Mouse (Mus musculus) frontal cortex, postnatal 36 days (tissue): ENCODE results near the gene Chchd5.

ENCODE experiments used
- DNase-seq, 2 experiments: peaks; one replicate each; pipeline ENCODE4 v3.0.0; 2022; ENCODE audit warnings: low spot score in 2 of 2

Gene Chchd5

DNA sequence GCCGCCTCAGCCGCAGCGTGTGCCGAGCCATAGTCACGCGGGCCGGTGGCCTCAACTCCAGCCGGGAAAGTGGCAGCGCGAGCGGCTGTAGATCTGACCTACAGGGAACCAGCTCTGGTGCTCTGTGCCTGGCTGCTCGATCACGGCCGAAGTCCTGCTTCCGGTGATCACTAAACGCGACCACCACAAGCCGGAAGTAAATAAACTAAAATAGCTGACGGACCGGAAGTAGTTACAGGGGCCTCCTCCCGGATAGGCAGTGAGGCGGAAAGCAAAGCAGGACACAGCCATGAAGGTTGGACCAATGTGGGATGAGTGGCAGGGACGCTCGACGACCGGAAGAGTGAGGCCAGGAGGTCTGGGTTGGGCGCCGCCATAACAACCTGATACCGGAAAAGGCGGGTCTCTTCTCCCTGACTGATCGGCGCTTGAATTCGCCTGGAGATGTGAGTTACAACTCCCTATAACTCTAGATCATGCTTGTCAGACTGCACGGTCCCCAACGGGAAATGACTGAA, at the start of gene Chchd5:
Gene Chchd5, plus strand, starts transcription at position 289 of the 518 bp plus-strand sequence.
- DNase-seq: peak; percentile 93 to 97

DNA sequence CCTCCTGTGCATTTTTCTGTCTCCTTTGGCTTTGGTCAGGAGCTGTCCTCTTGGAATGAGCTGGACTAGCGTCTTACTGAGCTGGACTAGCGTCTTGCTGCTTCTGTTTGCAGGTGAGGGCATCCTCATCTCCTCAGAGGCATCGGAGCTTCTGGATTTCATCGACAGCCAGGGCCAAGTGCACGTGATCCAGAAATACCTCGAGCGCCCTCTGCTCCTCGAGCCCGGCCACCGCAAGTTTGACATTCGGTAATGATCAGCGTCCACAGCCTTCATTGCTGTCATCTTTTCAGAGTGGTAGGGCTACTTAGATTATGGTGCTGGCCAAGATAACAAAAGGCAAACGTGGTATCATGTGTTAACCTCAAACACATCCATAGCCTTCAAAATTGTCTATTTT, 48.4 kb upstream of the Chchd5 start:
- DNase-seq: no peak

DNA sequence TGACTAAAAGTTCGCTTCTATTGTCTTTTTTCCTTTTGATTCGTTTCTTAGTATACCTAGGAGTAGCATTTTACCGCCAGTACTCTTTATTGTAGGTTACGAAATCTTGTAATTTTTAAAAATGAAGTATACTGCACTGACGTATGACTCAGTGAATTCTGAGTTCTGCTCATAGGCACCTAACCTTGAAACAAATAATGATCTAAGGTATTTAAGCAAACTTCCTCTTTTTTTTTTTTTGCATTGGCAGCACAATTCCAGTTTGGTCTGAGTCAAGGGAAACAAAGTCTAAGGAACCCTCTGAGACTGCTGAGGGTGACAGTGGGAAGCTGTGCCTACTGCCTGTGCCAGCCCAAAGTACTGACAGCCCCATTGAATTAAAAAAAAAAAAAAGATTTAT, 46.0 kb upstream of the Chchd5 start:
- DNase-seq: no peak

DNA sequence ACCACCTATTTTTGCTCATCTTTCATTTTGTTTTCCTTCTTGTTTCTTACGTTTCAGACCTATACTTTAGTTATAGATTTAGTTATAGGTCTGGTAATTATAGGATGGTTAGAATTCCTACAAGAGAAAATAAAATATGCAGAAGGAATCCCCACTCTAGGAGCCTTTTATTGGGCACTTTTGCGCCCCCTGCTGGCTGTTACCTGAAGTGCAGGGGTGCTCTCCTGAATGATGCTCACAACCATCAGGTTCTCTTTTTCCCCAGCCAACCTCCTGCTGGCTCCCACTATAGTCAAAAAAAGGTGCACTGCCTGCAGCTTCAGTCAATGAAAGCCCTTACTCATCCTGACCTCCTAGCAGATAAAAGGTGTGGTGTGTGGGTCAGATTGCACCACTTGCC, 44.5 kb upstream of the Chchd5 start:
- DNase-seq: peak in 1 of 2 experiments; percentile 32

DNA sequence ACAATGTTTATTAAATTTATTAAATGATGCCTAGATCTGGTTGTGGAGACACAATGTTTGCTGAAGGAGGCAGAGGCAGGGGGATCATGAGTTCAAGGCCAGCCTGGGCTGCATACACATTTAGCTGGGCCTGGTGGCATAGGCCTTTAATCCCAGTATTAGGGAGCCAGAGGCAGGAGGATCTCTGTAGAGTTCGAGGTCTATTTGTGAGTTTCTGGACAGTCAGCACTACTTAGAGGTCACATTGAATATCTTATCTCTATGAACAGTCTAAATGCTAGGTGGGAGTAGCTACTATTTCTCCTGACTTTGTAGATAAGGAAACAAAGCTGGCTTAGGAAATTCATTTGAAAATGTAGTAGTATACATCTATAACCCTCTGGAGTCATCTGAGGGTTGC, 42.0 kb upstream of the Chchd5 start:
- no peak for DNase-seq

DNA sequence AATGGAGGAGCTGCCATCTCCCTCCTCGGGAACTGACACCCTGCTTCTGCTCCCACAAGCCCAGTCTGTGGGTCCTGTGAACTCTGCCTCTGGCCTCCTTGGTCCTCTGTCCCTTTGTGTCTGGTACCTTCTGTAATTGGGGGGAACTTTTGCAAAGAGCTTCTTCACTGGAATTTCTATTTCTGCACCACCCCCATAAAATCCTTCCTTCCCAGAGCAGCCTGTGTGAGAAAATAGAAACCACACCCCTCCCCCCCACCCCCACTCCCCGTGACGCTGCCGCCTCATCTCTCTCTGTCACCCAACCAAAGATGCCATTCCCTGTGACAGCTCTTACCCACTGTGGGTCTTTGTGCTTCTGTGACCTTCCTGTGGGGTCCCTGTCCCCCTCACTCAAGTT, 39.1 kb upstream of the Chchd5 start:
- peak in 1 of 2 experiments; percentile 24 for DNase-seq

DNA sequence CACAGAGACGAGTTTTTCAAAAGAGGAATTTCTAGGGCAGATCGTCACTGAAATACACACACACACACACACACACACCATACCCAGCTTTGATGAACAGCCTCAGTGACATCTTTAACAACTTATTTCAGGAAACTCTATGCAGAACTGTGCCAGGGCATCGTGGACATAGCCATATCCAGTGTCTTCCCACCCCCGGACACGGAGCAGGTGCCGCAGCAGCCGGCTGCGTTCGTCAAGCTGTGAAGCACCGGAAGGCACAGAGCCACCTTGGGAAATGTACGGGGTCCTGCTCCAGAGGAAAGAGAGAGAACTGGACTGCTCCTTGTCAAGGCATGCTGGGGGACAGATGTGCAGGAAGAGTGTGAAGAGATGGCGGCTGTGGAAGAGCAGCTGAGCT, 36.7 kb upstream of the Chchd5 start:
- DNase-seq: peak in 1 of 2 experiments; percentile 60

DNA sequence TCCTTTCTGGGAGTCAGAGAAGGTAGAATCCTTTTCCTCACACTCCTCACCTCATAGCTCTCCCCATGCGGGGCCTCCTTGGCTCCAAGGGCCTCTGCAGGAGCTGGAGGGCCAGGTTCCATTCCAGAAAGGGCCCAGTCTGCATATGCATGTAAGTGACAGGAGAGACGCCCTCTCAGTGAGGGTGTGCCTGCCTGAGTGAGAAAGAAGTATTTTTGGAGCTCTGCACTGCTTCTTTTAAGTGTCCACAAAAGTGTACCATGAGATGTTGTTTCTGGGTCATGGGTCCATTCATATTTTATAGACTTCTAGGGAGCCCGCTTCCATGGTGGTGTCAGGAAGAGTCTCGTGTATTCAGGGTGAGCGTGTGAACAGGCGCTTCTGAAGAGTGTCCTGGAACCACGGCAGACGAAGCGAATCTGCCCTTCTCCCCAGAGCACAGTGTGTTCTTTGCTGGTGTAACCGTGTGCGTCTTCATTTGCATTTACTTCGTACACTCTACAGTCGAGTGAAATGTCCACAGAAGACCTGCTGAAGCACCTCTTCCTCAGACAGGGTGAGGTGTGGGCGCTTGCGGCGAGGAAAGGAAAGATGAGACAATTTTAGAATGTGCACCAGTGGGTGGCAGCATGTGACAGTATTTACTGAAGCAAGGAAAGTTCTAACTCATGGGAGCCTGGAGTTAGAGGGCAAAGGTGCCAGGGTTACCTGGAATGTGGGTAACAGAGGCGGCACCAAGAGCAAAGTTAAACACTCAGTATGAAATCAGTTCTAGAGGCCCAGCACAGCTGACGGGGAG, 35.4 kb upstream of the Chchd5 start:
- DNase-seq: peak; percentile 58 to 70

DNA sequence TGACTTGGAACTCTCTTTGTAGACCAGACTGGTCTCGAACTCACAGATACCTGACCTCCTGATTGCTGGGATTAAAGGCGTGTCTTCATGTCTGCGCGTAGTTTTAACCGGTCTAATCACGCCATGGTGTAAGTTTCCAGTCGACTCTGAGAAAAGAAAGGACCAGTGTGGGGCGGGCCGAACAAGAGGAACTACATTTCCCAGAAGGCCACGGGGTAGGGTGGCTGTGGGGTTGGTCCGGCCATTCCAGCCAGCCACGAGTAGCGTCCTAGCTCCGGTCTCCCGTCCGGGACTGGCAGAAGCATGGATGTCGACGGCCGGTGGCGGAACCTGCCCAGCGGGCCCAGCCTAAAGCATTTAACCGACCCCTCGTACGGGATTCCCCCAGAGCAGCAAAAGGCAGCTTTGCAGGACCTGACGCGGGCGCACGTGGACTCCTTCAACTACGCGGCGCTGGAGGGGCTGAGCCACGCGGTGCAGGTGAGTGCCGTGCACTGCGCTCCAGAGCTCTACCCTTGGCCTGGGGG, 28.7 kb upstream of the Chchd5 start, which contains the start of gene Polr1b:
Gene Polr1b, plus strand, starts transcription at position 212 of the 527 bp plus-strand sequence.
- DNase-seq: peak; percentile 93 to 96

DNA sequence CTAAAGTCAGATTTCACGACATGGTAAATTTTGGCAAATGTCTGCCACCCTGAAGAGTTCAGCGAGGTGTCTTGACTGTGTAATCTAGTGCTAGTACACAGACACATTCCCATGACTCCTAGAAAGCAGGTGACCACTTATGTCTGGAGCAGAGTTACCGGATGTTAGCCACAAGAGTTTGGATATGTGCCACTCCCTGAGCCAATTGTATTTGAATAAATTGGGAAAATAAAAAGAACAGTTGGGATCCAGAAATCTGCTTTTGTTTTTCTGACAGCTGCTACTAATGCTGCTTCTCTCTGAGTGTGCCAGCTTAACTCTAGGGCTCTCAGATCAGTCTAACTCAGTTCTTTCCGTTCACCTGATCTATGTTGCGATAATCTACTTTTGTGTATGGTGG, 16.6 kb upstream of the Chchd5 start:
- no peak for DNase-seq

DNA sequence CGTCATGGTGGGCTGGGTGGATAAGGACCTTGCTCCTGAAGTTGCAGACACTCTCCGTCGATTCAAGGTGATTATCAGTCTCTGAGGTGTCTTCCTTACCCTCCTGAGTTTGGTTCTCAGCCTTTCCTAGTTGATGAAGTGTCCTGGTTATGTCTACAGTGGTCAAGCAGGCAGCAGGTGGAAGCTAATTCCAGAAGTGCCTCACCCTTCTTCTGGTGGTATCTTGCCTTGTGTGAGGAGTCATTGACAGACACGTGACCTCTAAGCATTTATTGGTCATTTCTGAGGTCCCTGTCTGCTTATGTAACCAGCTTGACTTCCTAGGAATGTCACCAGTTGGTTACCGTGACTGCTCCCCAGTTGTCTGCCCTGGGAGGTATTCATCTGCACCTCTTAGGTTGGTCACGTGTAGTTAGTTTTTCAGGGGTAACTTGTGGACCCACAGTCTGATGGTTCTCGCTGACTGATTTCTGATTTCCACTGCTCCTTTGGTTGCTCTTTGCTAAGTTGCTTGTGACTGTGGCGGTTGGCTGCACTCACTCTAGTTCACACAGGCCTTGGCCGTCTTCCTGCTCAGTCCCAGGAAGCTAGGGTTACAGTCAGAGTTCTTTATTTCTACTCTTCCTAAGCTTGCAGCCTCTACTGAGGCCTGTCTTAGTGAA, 13.7 kb upstream of the Chchd5 start:
- no peak for DNase-seq

DNA sequence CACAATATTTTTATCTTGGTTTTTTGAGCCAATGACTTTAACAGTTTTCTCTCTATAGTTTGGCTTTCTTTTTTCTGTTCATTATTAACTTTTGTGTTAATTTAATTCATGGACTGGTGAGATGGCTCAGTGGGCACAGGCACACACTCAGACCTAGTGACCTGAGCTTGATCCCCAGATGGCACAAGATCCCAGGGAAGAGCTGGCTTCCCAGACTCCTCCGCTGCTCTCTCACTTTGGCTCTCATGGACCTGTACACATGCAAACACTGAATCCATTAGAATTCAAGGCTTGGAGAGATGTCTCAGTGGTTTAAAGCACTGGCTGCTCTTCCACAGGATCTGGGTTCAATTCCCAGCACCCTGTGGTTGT, 13.1 kb upstream of the Chchd5 start:
- DNase-seq: no peak

DNA sequence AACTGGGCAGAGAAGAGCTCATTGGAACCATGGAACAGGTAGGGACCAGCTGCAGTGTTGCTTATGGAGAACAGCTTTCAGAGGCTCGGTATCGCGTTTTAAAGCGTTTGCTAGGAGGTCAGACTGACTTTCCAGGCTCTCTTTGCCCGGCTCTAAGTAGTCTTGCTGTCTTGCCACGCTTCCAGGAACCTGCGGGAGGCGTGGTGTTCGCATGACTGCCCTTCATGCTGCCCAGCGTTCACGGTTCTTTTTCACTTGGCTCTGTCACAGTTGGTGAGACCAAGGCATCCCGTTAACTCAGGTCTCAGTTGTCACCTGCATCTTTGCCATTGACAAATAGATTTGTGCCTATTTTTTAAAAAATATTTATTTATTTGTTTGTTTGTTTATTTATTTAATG, 11.4 kb upstream of the Chchd5 start:
- DNase-seq: no peak

DNA sequence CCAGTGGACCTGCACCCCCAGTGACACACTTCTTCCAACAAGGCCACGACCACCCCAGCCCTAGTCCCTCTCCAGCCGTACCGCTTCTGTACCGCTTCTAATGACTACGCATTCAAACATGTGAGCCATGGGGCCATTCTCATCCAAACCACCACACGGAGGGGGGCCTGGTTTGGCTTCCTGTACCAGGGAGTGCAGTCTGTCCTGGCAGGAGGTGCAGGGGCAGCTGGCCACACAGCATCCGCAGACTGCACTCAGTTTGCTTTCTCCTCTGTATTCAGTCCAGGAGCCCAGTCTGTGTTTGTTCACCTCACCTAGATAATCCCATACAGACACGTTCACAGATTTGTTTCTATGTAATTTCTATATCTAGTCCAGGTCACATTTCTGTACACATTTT, 7.5 kb upstream of the Chchd5 start:
- no peak for DNase-seq

DNA sequence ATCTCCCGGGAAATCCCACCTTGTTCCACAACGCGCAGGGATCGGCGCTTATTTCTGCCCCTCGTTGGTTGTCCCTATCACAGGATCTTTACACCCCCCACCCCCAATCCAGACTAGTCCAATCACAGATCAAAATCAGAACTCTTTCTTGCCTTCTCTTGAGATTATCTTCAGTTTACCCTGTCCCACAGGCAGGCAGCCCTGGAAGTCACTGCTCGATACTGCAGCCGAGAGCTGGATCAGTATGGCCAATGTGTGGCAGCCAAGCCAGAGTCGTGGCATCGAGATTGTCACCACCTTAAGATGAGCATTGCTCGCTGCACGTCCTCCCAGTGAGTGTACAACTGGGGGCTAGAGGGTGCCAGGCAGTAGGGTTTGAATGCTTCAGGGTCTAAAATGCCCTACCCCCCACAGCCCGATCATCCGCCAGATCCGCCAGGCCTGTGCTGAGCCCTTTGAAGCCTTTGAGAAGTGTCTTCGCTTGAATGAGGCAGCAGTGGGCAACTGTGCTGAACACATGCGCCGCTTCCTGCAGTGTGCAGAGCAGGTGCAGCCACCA, 566 bp downstream of the Chchd5 start:
- peak; percentile 22 to 24 for DNase-seq

DNA sequence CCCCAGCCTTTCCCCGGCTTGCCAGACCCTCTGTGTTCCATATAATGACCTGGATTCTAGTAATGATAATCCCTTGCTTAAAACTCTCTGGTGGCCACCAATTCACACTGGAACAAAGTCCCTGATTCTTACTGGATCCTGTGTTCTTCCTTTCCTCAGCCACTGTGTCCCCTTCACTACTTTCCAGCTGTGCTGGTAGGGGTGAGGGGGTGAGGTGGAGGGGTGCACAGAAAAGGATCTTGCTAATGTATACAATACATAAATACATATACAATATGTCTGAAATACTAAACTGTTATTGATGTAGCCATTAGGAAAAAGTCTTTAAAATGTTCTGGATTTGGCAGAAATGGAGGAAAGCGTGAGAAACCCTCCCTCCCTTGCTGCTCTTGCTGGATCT, 1.3 kb downstream of the Chchd5 start:
- DNase-seq: no peak

DNA sequence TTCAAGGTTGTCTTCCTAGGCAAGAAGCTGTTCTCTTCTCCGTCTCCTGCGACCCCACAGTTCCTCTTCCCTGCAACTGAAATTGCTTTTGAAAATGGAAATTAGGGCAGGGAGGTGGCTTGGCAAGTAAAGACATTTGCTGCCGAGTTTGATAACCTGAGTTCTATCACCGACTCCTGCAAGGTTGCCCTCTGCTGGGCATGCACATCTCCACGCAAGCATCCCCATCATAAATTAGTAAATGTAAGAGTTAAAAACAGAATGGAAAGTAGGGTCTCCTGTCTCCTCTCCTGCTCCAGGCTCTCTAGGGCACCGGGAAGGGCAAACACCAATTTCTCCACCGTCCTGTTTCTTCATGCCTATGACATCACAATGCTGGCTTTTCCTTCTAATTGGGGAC, 2.7 kb downstream of the Chchd5 start:
- DNase-seq: no peak

DNA sequence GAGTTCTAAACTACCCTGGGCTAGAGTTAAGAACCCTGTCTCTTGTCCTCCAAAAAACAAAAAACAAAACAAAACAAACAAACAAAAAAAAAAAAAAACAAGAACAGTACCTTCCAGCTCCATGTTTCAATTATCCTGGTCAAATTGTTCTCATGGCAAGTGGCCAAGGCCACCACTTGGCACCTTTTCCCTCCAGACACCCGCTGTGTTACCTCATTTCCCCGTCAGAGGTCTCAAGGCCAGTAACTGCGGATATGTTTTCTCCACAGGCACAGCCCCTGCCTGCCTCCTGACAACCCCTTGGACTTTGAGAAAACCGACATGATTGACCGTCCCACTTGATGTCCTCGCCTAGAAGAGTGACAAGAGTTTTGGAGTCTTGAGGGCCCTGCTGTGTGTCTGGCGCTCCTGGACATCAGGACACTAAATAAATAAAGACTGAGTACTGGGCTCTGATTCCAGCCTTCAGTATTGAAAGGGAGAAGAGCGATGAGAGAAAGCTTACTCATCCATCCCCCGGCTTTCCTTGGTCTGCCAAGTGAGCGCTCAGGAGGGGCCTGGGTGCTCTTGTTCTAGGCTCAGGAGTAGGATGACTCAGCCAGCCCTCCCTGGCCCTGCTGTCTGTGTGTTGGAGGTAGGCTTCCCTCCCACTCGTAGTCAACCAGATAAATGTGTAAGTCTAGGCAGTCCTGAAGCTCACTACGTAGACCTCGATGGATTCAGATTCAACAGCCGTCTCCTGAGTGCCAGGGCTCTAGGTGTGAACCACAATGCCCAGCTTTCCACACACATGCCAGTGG, 3.7 kb downstream of the Chchd5 start:
- DNase-seq: peak; percentile 73 to 76

DNA sequence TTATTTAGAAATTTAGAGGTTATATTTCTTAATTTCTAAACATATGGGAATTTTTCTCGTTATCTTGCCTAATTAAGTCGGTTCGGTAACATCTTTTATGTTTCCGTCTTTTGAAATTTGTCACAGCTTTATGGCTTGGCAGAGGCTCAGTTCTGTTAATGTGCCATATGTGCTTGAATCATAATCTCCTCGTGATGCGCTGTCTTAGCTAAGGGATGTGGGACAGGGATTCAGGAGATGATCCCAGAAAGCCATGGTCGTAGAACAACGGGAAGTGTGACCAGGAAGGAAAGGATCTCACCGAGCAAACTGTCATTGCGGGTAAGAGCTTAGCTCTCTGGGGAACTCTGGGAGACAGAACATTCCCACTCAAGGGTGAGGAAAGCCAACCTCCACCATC, 10.4 kb downstream of the Chchd5 start:
- peak; percentile 31 to 73 for DNase-seq

DNA sequence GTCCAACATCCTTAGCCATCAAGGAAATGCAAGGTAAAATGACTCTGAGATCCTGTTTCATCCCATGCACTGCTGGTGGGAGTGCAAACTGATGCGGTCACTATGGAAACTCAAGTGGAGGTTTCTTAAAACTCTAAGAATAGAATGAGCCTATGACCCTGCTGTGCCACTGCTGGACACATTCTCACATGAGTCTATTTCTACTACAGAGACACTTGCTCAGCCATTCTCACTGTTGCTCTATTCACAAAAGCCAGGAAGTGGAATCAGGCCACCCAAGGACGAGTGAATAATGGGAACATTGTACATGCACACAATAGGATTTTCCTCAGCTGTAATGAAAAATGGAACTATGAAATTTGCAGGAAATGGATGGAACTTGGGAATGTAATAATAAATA, 19.3 kb downstream of the Chchd5 start:
- DNase-seq: no peak

DNA sequence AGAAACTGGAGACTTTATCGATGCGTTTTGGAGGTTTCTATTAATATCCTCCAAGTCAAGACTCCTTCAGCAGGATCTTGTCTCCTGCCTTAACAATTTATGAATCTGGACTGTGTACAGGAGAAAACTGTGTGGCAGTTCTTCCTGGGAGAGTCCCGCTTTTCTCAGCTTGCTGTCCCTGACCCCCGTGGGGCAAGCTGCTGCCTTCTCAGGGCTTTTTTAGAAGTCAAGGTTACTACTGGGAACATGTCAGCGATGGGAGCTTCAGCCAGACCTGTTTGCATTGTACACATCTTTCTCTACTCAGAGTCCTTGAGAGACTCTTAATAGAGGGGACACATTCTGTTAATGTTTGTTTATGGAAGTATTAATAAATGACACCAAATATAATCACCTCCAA, 20.9 kb downstream of the Chchd5 start:
- DNase-seq: no peak

DNA sequence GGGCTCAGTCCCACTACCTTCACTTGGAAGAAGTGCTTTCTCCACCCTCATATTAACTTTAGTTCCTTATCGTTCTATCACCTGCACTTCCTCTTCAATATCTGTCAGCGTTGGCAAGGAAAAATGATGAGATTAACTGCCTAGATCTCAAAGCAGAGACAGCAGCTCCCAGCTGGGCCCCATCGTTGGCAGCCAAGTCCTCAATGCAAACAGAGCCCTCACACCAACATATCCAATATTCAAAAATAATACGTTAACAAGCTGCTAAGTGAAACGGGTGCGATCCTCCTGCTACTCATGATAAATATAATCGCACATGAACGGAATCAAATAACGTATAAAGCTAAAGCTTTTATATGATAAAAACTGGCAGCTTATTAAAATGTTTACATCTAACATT, 21.6 kb downstream of the Chchd5 start:
- no peak for DNase-seq
